Mouse (Mus musculus) testis, adult 2 months (tissue): Measurements from ENCODE around the gene Scd3. TPM values are rescaled to one million over a fixed set of nuclear protein-coding genes. Genes with fewer than 3 reads are reported as not detected.
A peak's percentile ranks its signal among the peaks of the same experiment; 100 is the strongest.

Source experiments
- H3K27ac ChIP-seq: fragments of 200-500 bp; 2 replicates; pipeline ENCODE4 v1.5.1; 2012; ENCODE audit warnings: low read depth, low read length; ENCODE audit not compliant: control insufficient read depth, insufficient read depth
- H3K27me3 ChIP-seq: fragments of 200-500 bp; 2 replicates; pipeline ENCODE4 v1.6.1; 2012; ENCODE audit warnings: mild to moderate bottlenecking, low read length, moderate library complexity; ENCODE audit not compliant: control insufficient read depth, insufficient read depth
- H3K36me3 ChIP-seq: fragments of 200-500 bp; 2 replicates; pipeline ENCODE4 v1.6.1; 2012; ENCODE audit warnings: mild to moderate bottlenecking, low read length; ENCODE audit not compliant: control insufficient read depth, insufficient read depth
- H3K4me1 ChIP-seq: fragments of 200-500 bp; 2 replicates; pipeline ENCODE4 v1.6.1; 2012; ENCODE audit warnings: low read length; ENCODE audit not compliant: control insufficient read depth, insufficient read depth
- H3K4me3 ChIP-seq: fragments of 200-500 bp; 2 replicates; pipeline ENCODE4 v1.5.1; 2012; ENCODE audit warnings: low read depth, mild to moderate bottlenecking, low read length, moderate library complexity, mixed read lengths; ENCODE audit not compliant: control insufficient read depth
- CTCF ChIP-seq: fragments of 200-500 bp; IDR thresholded peaks from 2 replicates; pipeline ENCODE4 v1.5.1; 2012; ENCODE audit warnings: low read depth, mild to moderate bottlenecking, inconsistent platforms, low read length, moderate library complexity; ENCODE audit not compliant: control insufficient read depth, insufficient read depth, insufficient replicate concordance
- POLR2A ChIP-seq: fragments of 200-500 bp; IDR thresholded peaks from 2 replicates; pipeline ENCODE4 v1.6.1; 2012; ENCODE audit warnings: low read depth, mild to moderate bottlenecking, inconsistent platforms, low read length, moderate library complexity; ENCODE audit not compliant: control insufficient read depth
- polyA plus RNA-seq: library from polyadenylated mRNA; depleted of rRNA; stranded (reverse); fragments of >200 nt; gene quantifications from 2 replicates; pipeline ENCODE4 v1.2.3, GENCODE M21; 2012; rRNA removed

Scd3 gene
- polyA plus RNA-seq, result 7.1 and 9.0 TPM in 2 replicates

GRCm38 (mm10) chr19:44203015-44203564, at the start of gene Scd3:
Gene Scd3, plus strand, starts transcription at chr19:44203269.
- H3K4me3 ChIP-seq, result no peak within 1 kb of the TSS
- H3K27me3 ChIP-seq, result no peaks in the 10 kb centered on the region
- H3K36me3 ChIP-seq, result no peaks in the 10 kb centered on the region
- no peaks in the 10 kb centered on the region for H3K4me1 ChIP-seq
- no peak for TF ChIP-seq CTCF
- no peak for TF ChIP-seq POLR2A
- H3K27ac ChIP-seq, result no peak within 1 kb of the TSS

- TF ChIP-seq POLR2A (no peak), CTCF (no peak)
- H3K27me3 ChIP-seq, result no peaks in the 10 kb centered on the region
- H3K4me3 ChIP-seq, result no peak overlapping the region
- H3K4me1 ChIP-seq, result peaks cover 12% of the 10 kb centered on the region
- H3K36me3 ChIP-seq, result peaks cover 4% of the 10 kb centered on the region
- H3K27ac ChIP-seq, result no peak overlapping the region
Observed at GRCm38 (mm10) chr19:44153781-44154180, 49.3 kb upstream of the Scd3 start.

GRCm38 (mm10) chr19:44157005-44157404, 46.1 kb upstream of the Scd3 start:
- peak overlapping the region; percentile 90 for H3K4me3 ChIP-seq
- TF ChIP-seq CTCF, result no peak
- peak; percentile 45; the same call in 1 of the 2 replicates for TF ChIP-seq POLR2A
- peaks cover 12% of the 10 kb centered on the region for H3K4me1 ChIP-seq
- no peaks in the 10 kb centered on the region for H3K36me3 ChIP-seq
- peak overlapping the region; percentile 77 for H3K27ac ChIP-seq
- no peaks in the 10 kb centered on the region for H3K27me3 ChIP-seq

GRCm38 (mm10) chr19:44159386-44159785, 43.7 kb upstream of the Scd3 start:
- Histone ChIP-seq H3K4me3 (no peak overlapping the region), H3K27ac (no peak overlapping the region), H3K4me1 (peaks cover 12% of the 10 kb centered on the region), H3K36me3 (no peaks in the 10 kb centered on the region), H3K27me3 (no peaks in the 10 kb centered on the region)
- TF ChIP-seq POLR2A (no peak), CTCF (no peak)

GRCm38 (mm10) chr19:44161515-44161914, 41.6 kb upstream of the Scd3 start:
- H3K27me3 ChIP-seq, result no peaks in the 10 kb centered on the region
- H3K36me3 ChIP-seq, result no peaks in the 10 kb centered on the region
- TF ChIP-seq POLR2A (no peak), CTCF (no peak)
- H3K4me1 ChIP-seq, result peaks cover 10% of the 10 kb centered on the region
- no peak overlapping the region for H3K4me3 ChIP-seq
- no peak overlapping the region for H3K27ac ChIP-seq

- no peak overlapping the region for H3K4me3 ChIP-seq
- no peaks in the 10 kb centered on the region for H3K27me3 ChIP-seq
- no peaks in the 10 kb centered on the region for H3K36me3 ChIP-seq
- no peaks in the 10 kb centered on the region for H3K4me1 ChIP-seq
- H3K27ac ChIP-seq, result no peak overlapping the region
- TF ChIP-seq POLR2A (no peak), CTCF (no peak)
Observed at GRCm38 (mm10) chr19:44174835-44175234, 28.2 kb upstream of the Scd3 start.

- Histone ChIP-seq H3K4me1 (no peaks in the 10 kb centered on the region), H3K27me3 (no peaks in the 10 kb centered on the region), H3K27ac (no peak overlapping the region), H3K36me3 (no peaks in the 10 kb centered on the region), H3K4me3 (no peak overlapping the region)
- TF ChIP-seq CTCF (no peak), POLR2A (no peak)
Observed at GRCm38 (mm10) chr19:44176741-44177140, 26.3 kb upstream of the Scd3 start.
